Mouse (Mus musculus) midbrain, embryonic 14.5 days (tissue): ENCODE measurements around the gene Tiam1. TPM values are rescaled to one million over a fixed set of nuclear protein-coding genes. Genes with fewer than 3 reads are reported as not detected.

Experiments
- ATAC-seq: fragments of 200-750 bp; cut with Nextera tagmentation; 2 replicates; pipeline ENCODE4 v1.8.0; 2017; ENCODE audit warnings: moderate number of reproducible peaks, moderate library complexity; ENCODE audit not compliant: low FRiP score, low TSS enrichment
- DNase-seq: peaks from one replicate; pipeline ENCODE4 v3.0.0-alpha.2; 2015
- H3K27ac ChIP-seq: fragments of 300-500 bp; sonication (generic); replicated peaks from 2 replicates; pipeline ENCODE4 v1.5.1; 2014; ENCODE audit warnings: mild to moderate bottlenecking, low read depth, low read length, moderate library complexity
- H3K27me3 ChIP-seq: fragments of 300-500 bp; sonication (generic); 2 replicates; pipeline ENCODE4 v1.6.1; 2014; ENCODE audit warnings: low read length, control low read depth, mixed read lengths; ENCODE audit not compliant: control insufficient read depth, insufficient read depth
- H3K36me3 ChIP-seq: fragments of 300-500 bp; sonication (generic); 2 replicates; pipeline ENCODE4 v1.6.1; 2014; ENCODE audit warnings: low read length, control low read depth; ENCODE audit not compliant: control insufficient read depth, insufficient read depth
- H3K4me1 ChIP-seq: fragments of 300-500 bp; sonication (generic); 2 replicates; pipeline ENCODE4 v1.6.1; 2014; ENCODE audit warnings: mild to moderate bottlenecking, antibody characterized with exemption, low read length, control low read depth; ENCODE audit not compliant: control insufficient read depth, insufficient read depth
- H3K4me2 ChIP-seq: fragments of 300-500 bp; sonication (generic); 2 replicates; pipeline ENCODE4 v1.6.1; 2014; ENCODE audit warnings: mild to moderate bottlenecking, low read length, moderate library complexity
- H3K4me3 ChIP-seq: fragments of 300-500 bp; sonication (generic); replicated peaks from 2 replicates; pipeline ENCODE4 v1.5.1; 2014; ENCODE audit warnings: low read depth, low read length
- H3K9ac ChIP-seq: fragments of 300-500 bp; sonication (generic); replicated peaks from 2 replicates; pipeline ENCODE4 v1.6.1; 2014; ENCODE audit warnings: mild to moderate bottlenecking, low read length, moderate library complexity
- H3K9me3 ChIP-seq: fragments of 300-500 bp; sonication (generic); 2 replicates; pipeline ENCODE4 v1.6.1; 2016; ENCODE audit warnings: low read length, control low read depth, mixed read lengths; ENCODE audit not compliant: control insufficient read depth
- WGBS: fragments of 180-500 bp; shearing (Covaris S2); extraction: QIAGEN DNeasy Blood & Tissue Kit; methylation state at CpG from one replicate; pipeline ENCODE4 v1.1.7; 2014; 5-methylcytosine and 5-hydroxymethylcytosine counted together
- polyA plus RNA-seq: library from polyadenylated mRNA; unstranded; fragments of >200 nt; fragmentation: Nextera tagmentation; extraction: Ambion mirVana; gene quantifications from 2 replicates; pipeline ENCODE4 v1.2.1, GENCODE M21; 2014

The Tiam1 gene
- polyA plus RNA-seq, 1 experiment from 2014 or later: 34.6 TPM

GRCm38 (mm10) chr16:89902578-89903304, 240.8 kb downstream of the Tiam1 start:
- Histone ChIP-seq H3K36me3 (no peaks in the 10 kb centered on the region), H3K9ac (no peak overlapping the region), H3K27me3 (no peaks in the 10 kb centered on the region), H3K27ac (no peak overlapping the region), H3K9me3 (no peaks in the 10 kb centered on the region), H3K4me1 (no peaks in the 10 kb centered on the region; the same call in 1 of the 2 replicates), H3K4me3 (no peak overlapping the region), H3K4me2 (no peak overlapping the region)
- WGBS: 92% methylated on average over 12 of the region's 12 CpGs
- DNase-seq (no peak), ATAC-seq (no peak)

DNA sequence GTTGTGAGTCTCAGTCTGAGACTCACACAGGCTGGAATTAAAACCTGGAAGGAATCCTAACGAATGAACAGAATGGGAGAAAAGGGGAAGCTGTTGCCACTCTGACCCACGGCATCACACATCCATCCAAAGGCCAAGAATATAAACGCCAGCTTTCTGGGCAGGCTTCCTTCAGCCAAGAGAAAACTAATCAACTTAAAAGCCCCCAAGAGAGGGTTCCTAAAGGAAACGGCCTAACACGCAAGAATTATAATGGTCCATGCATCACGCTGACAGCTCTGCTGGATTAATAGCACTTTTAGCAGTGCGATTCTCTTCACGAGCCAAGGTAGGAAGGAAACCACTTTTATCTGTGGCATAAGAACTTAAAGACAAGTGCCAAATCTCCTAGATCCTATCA, 242.9 kb downstream of the Tiam1 start:
- no peak for ATAC-seq
- no peak for DNase-seq
- H3K4me1 ChIP-seq: no peaks in the 10 kb centered on the region
- no peaks in the 10 kb centered on the region for H3K27me3 ChIP-seq
- H3K9me3 ChIP-seq: no peaks in the 10 kb centered on the region
- no peak overlapping the region for H3K4me2 ChIP-seq
- H3K36me3 ChIP-seq: no peaks in the 10 kb centered on the region
- WGBS: 60% methylated on average over 8 of the region's 8 CpGs
- no peak overlapping the region for H3K4me3 ChIP-seq
- no peak overlapping the region for H3K27ac ChIP-seq
- H3K9ac ChIP-seq: no peak overlapping the region

- Histone ChIP-seq H3K4me3 (no peak overlapping the region), H3K9me3 (no peaks in the 10 kb centered on the region), H3K27ac (no peak overlapping the region), H3K9ac (no peak overlapping the region), H3K4me2 (no peak overlapping the region), H3K36me3 (no peaks in the 10 kb centered on the region), H3K4me1 (no peaks in the 10 kb centered on the region), H3K27me3 (no peaks in the 10 kb centered on the region)
- 64% methylated on average over 9 of the region's 9 CpGs for WGBS
- no peak for DNase-seq
- no peak for ATAC-seq
Observed at GRCm38 (mm10) chr16:89899192-89899591, 244.4 kb downstream of the Tiam1 start.

DNA sequence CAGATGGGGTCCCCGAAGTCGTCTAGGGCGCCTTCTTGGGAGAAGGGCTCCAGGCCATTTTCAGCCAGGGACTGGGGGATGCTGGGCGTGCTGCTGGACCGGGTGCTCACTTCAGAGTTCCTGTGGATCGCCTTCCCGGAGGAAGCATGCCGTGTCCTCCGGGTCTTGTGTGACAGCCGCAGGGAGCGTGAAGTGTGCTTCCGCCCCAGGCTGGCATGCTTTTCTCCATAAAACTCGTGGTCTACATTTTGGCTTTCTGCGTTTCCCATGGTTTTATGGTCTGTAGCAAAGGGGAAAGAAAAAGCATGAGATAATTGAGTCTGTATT, 245.3 kb downstream of the Tiam1 start:
- Histone ChIP-seq H3K4me2 (no peak overlapping the region), H3K36me3 (no peaks in the 10 kb centered on the region), H3K4me1 (no peaks in the 10 kb centered on the region), H3K9me3 (no peaks in the 10 kb centered on the region), H3K9ac (no peak overlapping the region), H3K4me3 (no peak overlapping the region), H3K27me3 (no peaks in the 10 kb centered on the region), H3K27ac (no peak overlapping the region)
- DNase-seq: no peak
- 89% methylated on average over 14 of the region's 14 CpGs for WGBS
- ATAC-seq: no peak

DNA sequence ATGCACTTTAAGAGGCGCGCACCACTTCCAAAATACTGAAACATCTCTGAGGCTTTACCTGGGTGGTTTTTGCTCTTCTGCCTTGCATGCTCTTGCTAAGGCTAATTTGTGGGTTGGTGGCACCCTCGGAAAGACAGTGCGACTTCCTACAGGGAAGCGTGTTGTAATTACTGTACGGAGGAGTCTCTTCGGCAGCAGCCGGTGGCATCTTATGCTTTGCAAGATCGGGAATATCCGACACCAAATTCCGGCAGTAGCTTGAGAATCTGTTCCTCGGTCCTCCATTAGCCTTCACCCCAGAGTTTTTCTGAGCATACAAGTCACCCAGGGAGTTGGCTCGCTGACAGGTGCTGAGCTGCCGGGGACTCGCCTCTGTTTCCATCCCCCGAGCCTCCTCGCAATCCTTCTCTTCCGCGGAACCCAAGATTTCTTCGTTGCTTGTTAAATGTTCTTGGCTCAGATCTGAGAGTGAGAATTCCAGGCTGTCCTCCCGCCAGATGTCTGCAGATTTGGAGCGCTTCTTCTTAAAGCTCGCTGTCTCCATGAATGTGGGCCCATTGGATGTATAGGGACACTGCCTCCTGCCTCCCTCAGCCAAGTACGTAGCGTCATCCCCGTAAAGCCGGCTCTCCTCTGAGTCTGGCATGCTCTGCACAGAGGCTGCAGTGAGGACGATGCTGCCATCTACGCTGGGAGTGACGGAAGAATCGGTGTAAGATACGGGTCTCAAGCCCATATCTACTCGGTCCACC, 245.8 kb downstream of the Tiam1 start:
- Histone ChIP-seq H3K27me3 (no peaks in the 10 kb centered on the region), H3K4me1 (no peaks in the 10 kb centered on the region), H3K4me3 (no peak overlapping the region), H3K4me2 (no peak overlapping the region), H3K9ac (no peak overlapping the region), H3K36me3 (no peaks in the 10 kb centered on the region), H3K27ac (no peak overlapping the region), H3K9me3 (no peaks in the 10 kb centered on the region)
- ATAC-seq: no peak
- 91% methylated on average over 33 of the region's 33 CpGs for WGBS
- DNase-seq: no peak

DNA sequence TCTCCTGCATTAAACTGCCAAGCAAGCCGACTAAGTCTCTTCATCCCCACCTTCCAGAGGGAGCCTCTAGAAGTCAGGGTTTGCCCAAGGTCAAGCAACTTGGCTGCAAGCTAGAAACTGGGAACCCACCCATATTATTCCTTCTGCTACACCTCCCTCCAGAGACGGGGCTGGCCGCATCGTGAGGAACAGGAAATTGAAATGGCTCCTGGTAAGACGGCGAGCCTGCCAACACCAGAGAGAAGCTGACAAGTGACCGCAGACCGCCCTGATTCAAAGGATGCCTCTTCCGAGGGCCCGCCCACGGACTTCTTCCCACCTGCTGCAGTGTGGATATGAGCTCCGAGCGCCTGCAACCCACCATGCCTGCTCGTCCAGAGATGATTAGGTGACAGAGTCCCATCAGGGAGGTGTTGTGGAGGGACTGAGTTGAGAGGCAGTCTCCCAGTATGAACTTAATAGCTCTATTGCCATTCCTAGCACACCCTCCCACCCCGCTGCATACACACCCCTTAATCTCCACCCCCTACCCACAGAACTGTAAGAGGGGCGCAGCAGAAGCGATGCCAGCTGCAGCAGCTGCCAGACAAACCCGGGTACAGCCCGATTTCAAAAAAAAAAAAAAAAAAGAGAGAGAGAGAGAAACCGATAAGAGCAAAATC, 246.6 kb downstream of the Tiam1 start:
- H3K4me3 ChIP-seq: no peak overlapping the region
- no peak for DNase-seq
- ATAC-seq: no peak
- no peaks in the 10 kb centered on the region for H3K4me1 ChIP-seq
- no peaks in the 10 kb centered on the region for H3K27me3 ChIP-seq
- 89% methylated on average over 20 of the region's 20 CpGs for WGBS
- H3K27ac ChIP-seq: no peak overlapping the region
- no peaks in the 10 kb centered on the region for H3K9me3 ChIP-seq
- no peak overlapping the region for H3K9ac ChIP-seq
- H3K4me2 ChIP-seq: no peak overlapping the region
- H3K36me3 ChIP-seq: no peaks in the 10 kb centered on the region

GRCm38 (mm10) chr16:89896392-89896791, 247.2 kb downstream of the Tiam1 start:
- H3K36me3 ChIP-seq: no peaks in the 10 kb centered on the region
- H3K9me3 ChIP-seq: no peaks in the 10 kb centered on the region
- no peaks in the 10 kb centered on the region for H3K4me1 ChIP-seq
- no peaks in the 10 kb centered on the region for H3K27me3 ChIP-seq
- ATAC-seq: no peak
- H3K27ac ChIP-seq: no peak overlapping the region
- no peak overlapping the region for H3K9ac ChIP-seq
- DNase-seq: no peak
- no peak overlapping the region for H3K4me3 ChIP-seq
- no peak overlapping the region for H3K4me2 ChIP-seq
- 81% methylated on average over 9 of the region's 9 CpGs for WGBS

GRCm38 (mm10) chr16:89895283-89895682, 248.3 kb downstream of the Tiam1 start:
- no peak for DNase-seq
- 79% methylated on average over 7 of the region's 7 CpGs for WGBS
- Histone ChIP-seq H3K9ac (no peak overlapping the region), H3K4me3 (no peak overlapping the region), H3K36me3 (no peaks in the 10 kb centered on the region), H3K27me3 (no peaks in the 10 kb centered on the region), H3K4me2 (no peak overlapping the region), H3K9me3 (no peaks in the 10 kb centered on the region), H3K4me1 (peaks cover 5% of the 10 kb centered on the region; the same call in 1 of the 2 replicates), H3K27ac (no peak overlapping the region)
- no peak for ATAC-seq
